Mouse (Mus musculus) lung, postnatal 36 days (tissue): ENCODE data around the gene Olfr656.
A peak's percentile ranks its signal among the peaks of the same experiment; 100 is the strongest.

Experiments used
- DNase-seq: peaks from one replicate; pipeline ENCODE4 v3.0.0; 2022; ENCODE audit warnings: mixed read lengths

Gene Olfr656

DNA sequence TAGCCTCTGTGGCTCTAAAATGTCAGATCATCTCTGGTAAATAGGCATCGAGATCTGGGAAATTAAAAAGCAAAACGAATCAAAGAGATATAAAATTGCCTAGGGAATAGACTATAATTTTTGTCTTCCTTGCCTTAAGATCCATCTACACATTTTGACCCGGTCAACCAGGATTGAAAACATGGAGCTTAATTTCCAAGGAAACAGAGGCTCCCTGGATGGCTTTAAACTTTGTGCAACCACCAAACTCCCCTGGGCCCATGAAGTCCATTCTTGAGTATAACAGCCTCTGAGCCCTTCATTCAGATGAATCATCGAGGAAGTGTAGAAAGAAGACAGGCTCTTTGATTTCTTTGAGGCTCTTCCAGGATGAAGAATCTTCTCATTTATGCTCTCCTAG, at the start of gene Olfr656:
TSS of gene Olfr656 (plus strand) at position 301 of the 400 bp plus-strand sequence.
- DNase-seq: no peak

DNA sequence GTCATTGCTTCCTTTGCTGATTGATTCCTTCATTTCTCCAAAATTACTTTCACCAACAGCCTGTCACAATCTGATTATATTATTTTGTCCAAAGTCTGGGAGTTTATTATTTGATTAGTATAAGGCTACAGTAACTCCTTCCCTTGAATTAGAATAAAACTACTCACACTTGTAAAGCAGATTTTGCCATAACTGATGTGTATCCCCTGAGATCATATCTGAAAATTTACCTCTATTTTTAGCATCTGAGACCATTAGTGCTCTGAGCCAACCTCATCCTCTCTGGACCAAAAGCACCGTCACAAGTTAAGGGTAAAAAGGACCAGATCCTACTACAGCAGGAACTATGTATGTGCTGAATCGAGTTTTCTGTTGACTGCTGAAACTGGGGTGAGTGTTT, 36.7 kb upstream of the Olfr656 start, which contains the start of gene Olfr653:
TSS of gene Olfr653 (plus strand) at position 301 of the 400 bp plus-strand sequence.
- DNase-seq: no peak

DNA sequence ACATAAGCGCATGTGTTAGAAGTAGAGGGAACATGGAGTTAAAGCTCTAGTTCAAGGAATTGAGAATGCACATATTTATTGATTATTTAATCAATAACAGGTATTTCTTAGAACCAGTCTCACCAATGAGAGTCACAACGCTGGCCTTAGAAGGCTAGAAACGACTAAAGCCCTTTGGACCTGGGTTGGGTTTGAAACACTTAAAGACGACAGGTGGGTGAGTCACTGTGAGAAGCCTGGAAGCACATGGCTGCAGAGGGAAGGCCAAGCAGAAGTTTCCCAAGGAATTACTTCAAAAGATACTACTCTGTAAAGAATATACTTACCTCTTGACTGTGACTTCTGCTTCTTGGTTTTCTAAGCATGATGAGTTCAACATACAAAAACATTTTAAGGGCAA, 32.9 kb upstream of the Olfr656 start:
- DNase-seq: no peak

DNA sequence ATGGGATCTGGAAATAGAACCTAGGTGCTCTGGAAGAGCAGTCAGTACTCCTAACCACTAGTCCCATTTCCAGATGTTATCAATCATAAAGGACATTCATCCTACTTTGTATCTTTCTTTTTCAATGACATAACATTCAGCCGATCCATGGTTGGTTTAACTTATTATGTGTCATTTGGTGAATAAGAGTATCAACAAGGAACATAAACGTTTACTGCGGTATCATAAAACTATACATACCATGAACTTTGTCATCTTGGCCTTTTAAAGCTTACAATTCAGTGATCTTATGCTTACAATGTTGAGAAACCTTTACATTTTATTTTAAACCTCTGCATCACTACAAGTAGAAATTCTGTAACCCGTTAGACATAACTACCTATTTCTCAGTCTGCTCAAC, 32.3 kb upstream of the Olfr656 start:
- DNase-seq: no peak

DNA sequence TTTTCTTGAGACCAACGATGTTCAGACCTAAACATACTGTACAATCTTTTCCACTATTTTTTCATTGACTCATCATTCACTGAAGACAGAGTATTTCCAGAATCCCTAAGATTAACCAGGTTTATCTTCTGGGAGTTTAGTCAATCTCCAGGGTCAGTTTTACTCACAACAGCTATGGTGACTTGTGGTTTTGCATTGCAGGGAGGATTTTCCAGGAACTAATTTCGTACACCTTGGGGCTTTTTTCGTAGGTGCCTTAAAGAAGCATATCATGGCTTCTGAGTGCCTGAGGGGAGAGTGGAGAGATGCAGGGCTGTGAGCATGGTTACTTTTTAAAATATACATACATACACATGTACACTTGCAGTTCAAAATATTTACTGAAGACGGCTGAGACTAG, 27.0 kb upstream of the Olfr656 start, which contains the start of gene Olfr654:
TSS of gene Olfr654 (plus strand) at position 301 of the 400 bp plus-strand sequence.
- DNase-seq: no peak

DNA sequence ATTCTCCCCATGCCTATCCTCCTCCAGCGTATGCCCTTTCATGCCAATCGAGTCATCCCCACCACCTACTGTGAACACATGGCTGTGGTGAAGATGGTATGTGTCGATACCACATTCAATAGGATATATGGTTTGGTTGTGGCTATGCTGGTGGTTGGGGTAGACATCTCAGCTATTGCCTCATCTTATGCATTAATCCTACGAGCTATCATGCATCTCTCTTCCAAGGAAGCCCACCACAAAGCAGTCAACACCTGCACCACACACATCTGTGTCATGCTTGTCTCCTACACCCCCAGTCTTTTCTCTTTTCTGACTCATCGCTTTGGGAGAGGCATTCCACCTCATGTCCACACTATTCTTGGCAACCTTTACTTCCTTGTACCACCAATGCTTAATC, 25.5 kb upstream of the Olfr656 start:
- DNase-seq: no peak

DNA sequence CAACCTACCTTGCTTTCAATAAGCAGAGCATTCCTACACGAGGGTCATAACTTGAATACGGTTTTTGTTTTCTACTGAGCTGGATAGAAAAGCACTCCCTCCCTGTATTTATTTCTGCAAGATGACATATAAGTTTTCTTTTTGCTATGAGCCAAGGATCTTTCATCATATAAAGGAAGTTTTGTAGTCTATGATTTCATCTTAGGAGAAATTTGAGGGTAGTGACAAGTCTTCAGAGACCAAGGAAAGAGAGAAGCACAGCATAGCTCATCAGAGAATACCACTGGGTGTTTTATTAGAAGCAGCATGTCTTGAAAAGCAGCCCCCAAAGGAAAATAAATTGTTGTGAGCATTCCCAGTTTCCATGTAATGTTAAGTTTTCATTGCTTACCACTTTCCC, 12.1 kb upstream of the Olfr656 start, which contains the start of gene Olfr655:
TSS of gene Olfr655 (minus strand) at position 101 of the 400 bp plus-strand sequence.
- no peak for DNase-seq

DNA sequence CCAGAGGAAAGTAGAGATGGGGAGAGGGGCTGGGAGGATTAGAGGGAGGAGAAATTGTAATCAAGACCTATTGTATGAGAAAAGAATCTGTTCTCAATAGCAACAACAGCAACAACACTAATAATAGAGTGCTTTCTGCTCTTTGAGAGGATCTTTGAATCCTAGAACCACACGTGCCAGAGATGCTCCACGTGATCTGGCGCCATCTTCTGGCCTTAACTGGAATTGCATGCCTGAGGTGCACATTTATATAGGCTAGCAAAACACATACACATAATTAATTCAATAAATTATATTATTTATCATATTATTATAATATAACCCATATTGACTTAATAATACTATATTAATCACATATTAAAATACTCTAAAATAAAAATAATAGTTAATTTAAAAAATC, 10.6 kb upstream of the Olfr656 start:
- DNase-seq: peak; percentile 53

DNA sequence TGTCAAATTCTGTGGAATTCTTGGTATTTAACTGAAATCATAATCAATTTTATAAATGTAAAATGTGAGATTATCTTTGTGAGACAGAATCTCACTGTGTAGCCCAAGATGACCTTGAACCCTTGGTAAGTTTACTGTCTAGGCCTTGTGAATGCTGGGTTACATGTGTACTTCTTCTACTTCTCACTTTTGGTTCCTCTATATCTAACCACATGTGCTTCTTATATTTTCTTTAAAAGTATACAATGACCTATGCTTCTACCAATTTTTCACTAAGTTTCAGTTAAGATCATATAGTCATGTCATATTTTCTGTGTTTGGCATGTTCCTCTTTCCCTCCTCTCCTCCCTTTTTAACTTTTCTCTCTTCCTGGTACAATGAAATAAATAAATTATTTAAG, 9.0 kb upstream of the Olfr656 start:
- no peak for DNase-seq

DNA sequence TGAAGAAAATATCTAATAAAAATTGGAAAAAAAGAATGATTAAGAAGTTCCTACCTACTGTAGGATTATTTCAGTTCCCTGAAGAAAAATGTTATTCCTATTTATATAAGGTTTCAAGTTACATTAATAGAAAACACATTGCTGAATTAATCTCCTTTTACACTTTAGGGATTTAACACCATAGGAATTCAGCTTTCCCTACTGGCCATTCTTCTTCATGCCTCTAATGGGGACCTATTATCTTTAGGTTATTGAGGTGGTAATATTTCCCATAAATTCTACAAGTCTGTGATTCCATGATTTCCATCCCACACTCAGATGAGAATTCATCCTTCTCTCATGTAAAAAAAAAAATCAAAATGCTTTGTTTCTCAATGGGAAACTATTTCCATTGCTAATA, 10.7 kb downstream of the Olfr656 start, which contains the start of gene Olfr657:
TSS of gene Olfr657 (plus strand) at position 301 of the 400 bp plus-strand sequence.
- no peak for DNase-seq

DNA sequence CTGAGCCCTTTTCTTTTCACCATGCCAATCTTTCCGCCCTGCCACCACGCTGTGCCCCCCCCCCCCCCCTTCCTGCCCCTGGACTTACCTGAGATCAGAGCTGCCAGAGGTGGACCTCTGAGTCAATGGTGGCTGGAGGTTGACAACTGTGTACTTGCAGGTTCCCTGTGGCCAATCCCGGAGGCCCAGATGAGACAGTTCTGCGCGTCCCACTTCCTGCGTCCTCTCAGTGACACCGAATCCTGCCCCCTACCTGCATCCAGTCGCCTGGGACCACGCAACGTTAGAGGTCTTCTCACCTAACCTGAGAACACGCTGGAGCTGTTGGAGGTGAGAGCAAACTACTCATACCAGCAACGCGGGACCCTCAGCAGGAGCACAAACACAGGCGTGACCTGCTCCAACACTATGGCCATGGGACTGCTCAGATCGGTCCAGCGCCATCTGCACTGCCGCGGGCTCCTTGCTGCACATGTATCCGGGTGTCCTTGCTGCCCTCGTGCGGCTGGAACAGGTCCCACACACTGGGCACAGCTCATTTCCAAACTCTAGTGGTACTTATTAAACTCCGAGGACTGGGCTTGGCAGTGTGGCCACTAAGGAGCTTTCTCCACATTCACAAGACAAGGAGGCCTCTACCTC, 33.2 kb downstream of the Olfr656 start, which contains the start of gene Olfr658:
TSS of gene Olfr658 (minus strand) at position 465 of the 642 bp plus-strand sequence.
- DNase-seq: peak; percentile 21

DNA sequence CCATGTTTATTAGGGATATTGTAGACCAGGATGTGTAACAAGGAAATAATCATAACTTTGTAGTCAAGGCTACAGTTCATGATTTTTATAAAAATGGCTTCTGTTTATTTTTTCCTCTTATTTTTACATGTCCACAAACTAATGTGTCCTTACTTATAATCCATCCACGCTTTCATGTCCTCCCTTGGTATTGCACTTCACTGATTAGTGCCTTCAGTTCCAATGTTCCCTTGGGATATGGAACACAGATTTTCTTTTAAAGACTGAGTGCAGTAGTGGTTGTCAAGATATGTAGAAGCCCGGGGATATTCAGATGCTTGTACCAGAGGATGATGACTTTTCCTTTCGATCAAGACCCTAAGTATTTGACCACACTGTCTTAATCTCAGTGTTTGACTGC, 52.7 kb downstream of the Olfr656 start, which contains the start of gene Olfr659:
TSS of gene Olfr659 (plus strand) at position 301 of the 400 bp plus-strand sequence.
- DNase-seq: no peak
